Mouse (Mus musculus) left cerebral cortex, postnatal 25 days (tissue): Measurements from ENCODE around the gene Rsc1a1. TPM values are rescaled to one million over a fixed set of nuclear protein-coding genes. Genes with fewer than 3 reads are reported as not detected.

Experiments
- DNase-seq, 2 experiments: peaks; one replicate each; pipeline ENCODE4 v3.0.0; 2022; ENCODE audit warnings: low spot score in 2 of 2, mixed read lengths in 1 of 2
- intact Hi-C: fragments of 180-260 bp; cut with DNase I; formaldehyde crosslinking; loops from one replicate; pipeline ENCODE4 v1.15.1; 2025
- total RNA-seq, 2 experiments: library from RNA; stranded (reverse); gene quantifications; 2 replicates each; pipeline ENCODE4 v1.2.3; 2021

Gene Rsc1a1
- total RNA-seq, 2 experiments from 2014 or later = 0.30 to 2.4 TPM

DNA sequence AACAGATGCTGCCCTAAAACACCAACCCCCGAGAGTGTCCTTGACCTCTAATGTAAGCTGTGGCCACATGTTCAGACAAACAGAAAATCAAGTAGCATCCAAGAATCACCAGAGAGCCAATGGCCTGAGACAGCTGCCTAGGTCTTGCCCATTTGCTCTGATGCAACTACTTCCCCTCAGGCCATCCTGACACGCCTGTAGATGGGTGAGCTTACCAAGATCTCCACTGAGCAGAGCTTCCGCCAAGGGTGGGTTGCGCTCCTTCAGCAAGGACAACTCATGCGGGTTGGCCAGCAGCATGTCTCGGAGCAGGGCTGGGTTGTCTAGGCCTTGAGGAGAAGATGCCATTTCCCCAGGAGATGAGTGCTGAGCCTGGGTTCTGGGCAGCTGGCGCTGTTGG lies 22.6 kb upstream of the Rsc1a1 start:
- intact Hi-C loops = no loop called here
- DNase-seq = no peak

DNA sequence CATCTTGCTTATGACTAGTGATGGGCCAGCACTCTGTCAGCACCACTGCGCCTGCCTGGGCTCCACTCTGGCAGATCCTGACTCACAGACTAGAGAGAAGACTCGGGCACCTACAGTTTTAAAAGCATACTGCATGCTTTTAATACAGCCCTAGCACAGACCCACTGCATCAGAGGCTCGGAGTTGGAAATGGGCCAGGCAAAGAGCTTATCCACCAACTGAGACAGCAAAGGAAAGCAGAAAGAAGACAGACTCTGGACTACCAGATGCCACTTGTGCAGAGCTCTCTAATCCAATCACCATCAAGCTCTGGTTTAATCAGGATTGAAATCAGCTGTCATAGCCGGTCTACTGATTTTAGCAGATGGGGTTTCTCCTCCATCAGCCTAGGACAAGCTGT lies 19.9 kb upstream of the Rsc1a1 start:
- intact Hi-C loops = no loop called here
- DNase-seq = peak; percentile 57 to 83

DNA sequence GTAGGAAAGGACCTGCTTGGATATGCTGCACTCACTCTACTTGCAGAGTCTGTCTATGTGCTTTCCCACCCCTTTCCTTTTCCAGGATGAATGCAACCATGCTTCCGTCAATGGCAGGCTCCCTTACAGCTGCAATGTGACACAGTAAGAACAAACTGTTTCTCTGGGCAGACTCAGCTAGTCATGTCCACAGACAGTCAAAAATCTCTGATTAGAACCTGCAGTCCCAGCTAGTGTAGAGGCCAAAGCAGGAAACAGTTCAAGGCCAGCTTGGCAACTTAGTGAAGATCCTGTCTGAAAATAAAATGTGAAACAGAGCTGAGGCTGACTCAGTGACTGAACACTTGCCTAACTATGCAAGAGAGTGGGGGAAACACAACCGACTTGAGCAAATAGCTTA lies 19.2 kb upstream of the Rsc1a1 start:
- DNase-seq = no peak
- intact Hi-C loops = no loop called here

DNA sequence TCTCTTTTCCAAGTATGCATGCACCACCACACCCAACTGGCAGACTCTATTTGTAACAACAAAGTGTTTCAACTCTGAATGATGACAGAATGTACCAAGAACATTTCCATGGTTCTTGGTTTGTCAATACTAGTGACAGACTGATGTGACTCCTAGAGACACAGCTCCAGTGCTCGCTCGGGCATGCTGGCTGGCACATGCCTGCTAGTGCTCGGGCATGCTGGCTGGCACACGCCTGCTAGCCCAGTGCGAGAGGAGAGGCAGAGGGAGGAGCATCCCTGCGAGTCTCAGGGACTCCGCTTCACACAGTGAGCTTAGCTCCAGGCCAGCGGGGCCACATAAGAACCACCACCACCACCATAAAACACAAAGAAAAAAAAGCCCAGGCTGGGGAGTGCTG lies 9.3 kb upstream of the Rsc1a1 start:
- intact Hi-C loops = no loop called here
- no peak for DNase-seq

DNA sequence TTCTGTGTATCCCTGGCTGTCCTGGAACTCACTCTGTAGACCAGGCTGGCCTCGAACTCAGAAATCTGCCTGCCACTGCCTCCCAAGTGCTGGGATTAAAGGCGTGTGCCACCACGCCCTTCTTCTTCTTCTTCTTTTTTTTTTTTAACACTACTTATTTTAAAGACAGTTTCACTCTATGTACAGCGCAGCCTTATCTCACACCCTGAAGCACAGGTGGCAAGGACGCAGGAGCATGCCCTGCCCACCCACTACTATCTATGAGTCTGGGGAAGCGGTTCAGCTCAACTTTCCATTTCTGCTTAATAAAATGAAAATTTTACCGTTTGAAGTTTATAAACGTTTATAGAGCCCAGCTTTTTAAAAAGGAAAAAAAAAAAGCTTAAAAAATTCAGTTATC lies 3.1 kb upstream of the Rsc1a1 start:
- intact Hi-C loops = no loop called here
- DNase-seq = no peak

DNA sequence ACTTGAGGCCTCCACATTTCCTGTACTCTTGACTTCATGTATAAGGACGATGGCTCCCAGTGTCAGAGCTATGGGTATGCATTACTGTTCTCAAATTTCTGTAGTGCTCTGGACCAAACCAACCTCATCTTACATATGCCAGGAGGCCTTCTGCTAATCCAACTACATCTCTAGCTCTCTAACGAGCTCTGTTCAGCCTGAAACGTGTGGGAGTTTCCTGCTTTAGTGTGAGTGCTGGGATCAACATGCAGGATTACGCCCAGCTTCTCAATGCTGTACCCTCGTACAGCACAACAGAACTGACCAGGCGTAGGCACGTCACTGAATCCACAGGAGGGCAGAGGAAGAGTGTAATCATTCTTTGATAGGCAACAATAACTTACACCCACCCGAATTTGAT lies 1.1 kb upstream of the Rsc1a1 start:
- intact Hi-C loops = no loop called here
- DNase-seq = peak in 1 of 2 experiments; percentile 51

DNA sequence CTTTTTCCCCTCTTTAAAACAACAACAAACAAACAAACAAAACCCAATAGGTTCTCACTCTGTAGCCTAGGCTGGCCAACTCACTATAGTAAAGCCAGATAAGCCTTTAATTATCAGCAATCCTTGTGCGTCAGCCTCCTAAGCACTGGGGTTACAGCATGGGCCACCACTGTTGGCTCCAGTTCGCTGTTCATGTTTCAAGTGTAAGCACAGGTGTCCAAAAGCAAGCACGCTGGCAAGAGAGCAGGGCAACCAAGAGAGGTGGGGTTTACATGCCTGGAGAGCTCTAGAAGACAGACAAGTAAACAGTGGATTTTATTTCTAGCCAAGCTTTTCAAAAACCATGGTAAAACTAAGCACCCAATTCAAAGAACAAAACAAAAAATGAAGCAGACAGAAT lies 694 bp upstream of the Rsc1a1 start:
- no peak for DNase-seq
- intact Hi-C loops = no loop called here

DNA sequence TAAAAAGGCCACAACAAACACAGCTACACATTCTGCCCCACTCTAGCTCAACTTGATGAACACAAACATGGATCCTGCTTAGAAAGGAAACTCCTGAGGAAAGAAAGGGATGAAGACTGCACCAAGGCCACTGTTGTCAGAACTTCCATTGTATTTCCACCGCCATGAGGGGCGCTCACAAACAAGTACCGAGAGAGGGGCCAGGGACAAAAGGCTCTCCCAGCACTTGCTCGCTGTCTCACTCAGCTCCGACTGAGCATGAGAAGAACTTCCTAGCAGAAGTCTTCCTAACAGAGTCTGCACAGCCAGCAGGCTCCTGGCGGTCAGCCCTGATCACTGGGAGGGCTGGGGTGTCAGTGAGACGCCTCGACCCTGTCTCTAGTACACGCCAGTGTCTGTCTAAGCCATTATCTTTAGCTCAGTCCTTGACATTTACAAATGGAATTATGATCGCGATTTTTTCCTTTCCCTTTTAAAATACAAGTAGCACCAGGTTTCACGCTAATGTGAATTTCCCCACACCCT lies 2.6 kb downstream of the Rsc1a1 start:
- DNase-seq = no peak
- intact Hi-C loops = no loop called here

DNA sequence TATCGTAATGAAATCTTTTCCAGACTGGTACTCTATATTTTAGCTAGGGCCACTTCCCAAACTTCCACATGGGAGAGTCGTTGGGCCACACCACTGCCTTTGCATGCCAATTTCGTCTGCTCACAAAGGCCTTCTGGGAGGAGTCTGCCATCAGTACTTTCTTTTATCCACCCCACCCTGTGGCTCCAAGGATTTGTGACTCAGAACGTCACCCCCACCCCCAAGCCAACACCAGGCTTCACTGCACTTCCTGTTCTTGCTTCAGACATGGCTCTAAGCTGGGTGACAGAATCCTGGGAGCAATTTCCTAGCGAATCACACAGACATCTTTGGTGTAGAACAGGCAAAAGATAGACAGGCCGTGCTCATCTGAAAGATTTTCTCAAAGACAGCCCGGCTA lies 3.6 kb downstream of the Rsc1a1 start:
- intact Hi-C loops = no loop called here
- DNase-seq = no peak

DNA sequence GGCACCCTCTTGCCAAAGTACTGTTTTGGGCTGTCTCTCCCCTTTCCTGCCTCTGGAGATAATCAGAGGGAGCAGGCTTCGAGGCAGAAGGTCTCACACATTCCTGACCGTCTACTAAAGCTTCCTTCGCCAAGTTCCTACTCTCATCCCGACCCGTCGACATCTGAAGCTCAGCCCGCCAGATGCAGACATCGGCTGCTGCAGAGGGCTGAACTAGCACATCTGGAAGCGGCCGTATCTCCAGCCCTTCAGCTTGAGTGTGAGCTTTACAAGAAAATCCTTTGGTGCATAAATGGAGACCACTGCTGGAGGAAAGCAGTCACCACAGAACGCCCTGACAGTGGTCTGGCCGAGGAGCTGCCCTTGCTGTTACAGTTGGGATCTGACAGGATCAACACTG lies 4.5 kb downstream of the Rsc1a1 start:
- DNase-seq = no peak
- intact Hi-C loops = no loop called here

DNA sequence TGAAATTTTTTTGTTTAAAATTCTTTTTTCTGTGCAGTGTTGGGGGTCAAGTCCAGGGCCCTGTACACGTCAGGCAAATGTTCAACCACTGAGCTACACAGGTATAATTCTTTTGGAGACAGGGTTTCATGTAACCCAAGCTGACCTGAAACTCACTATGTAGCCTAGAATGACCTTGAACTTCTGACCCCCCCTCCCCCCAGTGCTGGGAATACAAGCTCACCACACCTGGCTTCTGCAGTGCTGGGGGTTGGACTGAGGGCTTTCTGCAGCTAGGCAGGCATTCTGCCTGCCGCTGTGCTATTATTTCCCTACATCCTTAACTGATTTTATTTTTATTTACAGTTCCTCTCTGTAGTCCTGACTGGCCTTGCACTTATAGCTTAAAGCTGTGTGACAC lies 6.4 kb downstream of the Rsc1a1 start:
- DNase-seq = no peak
- intact Hi-C loops = no loop called here

DNA sequence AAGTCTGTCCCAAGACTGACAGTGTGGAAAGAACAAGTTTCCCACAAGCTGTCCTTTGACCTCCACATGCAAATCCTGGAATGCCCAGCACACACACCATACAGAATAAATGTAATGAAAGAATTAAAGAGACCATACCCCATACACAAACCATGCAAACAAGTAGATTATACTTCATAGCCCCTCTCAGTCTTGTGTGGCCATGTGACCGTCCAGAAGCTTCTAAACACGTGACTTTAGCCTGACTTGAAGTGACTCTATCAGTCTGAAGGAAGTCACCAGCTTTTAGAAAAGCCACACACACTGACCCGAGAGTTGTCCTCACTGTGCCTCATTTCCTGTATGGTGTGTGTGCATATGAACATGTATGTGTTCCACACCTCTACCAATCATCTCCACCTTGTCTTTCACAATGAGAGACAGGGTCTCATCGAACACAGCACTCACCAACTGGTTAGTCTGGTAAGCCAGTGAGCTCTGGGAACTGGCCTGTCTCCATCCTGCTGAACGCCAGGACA lies 8.9 kb downstream of the Rsc1a1 start:
- intact Hi-C loops = no loop called here
- DNase-seq = no peak

DNA sequence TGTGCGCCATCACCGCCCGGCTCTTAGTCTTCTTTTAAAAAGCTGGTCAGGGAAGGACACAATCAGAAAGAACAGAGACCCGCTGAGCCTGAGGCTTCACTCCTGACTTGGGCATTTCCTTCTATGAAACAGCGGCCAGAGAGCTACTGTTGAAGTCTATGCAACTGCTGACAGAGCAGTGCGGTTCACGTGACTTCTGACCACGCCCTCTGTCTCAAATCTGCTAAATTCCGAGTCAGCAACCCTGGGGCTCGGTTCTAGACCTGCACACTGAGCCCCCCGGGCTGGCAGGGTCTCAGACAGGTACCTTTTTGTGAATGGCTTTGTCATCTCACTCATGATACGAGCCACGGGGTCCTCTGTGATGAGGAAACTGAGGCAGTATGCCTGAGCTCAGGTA lies 13.1 kb downstream of the Rsc1a1 start:
- intact Hi-C loops = no loop called here
- no peak for DNase-seq

DNA sequence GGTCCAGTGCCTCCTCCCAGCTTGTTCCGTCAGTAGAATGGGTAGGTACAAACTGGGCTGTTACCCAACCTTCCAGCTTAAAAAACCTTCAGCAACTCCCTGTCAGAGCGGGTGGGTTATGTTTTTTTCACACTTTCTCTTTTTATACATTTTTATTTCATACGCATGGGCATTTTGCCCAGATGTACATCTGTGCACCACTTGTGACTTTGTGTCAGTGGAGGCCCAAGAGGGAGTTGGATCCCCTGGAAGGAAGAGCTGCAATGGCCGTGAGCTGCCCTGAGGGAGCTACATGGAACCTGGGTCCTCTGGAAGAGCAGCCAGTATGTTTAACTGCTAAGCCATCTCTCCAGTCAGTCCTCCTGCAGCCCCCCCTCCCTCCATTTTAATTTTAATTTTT lies 14.0 kb downstream of the Rsc1a1 start:
- DNase-seq = peak in 1 of 2 experiments; percentile 39
- intact Hi-C loops = no loop called here

DNA sequence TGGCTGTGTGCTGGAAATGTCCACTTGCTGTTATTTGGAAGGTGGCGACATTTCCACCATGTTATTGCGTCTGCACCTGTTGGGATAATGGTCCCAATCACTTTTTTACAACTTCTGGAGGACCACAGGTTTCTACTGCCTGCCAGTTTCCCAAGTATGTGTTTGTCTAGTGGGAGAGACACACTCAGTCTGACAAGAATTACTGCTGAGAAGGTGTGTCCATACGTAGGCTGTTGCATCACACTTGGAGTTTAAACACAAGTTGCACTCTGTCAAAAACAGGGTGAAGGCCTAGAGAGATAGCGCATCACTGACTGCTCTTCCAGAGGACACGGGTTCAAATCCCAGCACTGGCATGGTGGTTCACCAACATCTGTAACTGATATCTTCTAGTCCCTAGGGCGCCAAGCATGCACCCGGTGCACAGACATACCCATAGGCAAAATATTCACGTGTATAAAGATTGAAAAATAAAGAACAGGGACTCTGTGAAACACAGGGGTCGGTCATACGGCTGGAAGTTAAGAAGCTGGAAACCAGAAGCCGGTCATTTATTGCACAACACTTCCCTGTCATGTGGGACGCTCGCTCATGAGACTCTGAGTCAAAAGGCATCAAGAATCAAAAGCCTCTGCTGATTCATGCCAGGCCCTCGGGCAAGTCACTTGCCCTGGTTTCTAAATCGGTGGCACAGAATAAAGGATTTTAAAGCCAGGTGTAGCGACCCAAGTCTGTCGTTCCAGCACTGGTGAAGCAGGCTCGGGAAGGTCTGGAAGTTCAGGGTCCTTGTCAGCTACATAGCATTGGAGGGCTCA lies 15.3 kb downstream of the Rsc1a1 start:
- no peak for DNase-seq
- intact Hi-C loops = no loop called here

DNA sequence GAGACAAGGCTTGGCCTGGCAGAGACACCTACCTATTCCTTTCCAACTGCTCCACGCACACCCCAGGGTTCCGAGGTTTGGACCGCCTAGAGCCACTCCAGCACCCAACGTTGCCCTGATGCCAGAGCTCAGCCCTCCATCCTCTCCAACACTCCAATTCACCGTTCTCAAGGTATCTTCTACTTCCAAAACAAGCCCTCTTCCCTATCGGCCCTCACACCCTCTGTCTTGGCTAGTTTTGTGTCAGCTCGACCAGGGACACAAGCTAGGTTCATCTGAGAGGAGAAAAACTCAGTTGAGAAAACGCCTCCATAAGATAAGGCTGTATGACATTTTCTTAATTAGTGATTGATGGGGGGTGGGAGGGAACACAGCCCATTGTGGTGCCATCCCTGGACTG lies 20.6 kb downstream of the Rsc1a1 start, which contains the start of gene Plekhm2:
TSS of gene Plekhm2 (minus strand) at position 101 of the 400 bp plus-strand sequence.
- intact Hi-C loops = no loop called here

DNA sequence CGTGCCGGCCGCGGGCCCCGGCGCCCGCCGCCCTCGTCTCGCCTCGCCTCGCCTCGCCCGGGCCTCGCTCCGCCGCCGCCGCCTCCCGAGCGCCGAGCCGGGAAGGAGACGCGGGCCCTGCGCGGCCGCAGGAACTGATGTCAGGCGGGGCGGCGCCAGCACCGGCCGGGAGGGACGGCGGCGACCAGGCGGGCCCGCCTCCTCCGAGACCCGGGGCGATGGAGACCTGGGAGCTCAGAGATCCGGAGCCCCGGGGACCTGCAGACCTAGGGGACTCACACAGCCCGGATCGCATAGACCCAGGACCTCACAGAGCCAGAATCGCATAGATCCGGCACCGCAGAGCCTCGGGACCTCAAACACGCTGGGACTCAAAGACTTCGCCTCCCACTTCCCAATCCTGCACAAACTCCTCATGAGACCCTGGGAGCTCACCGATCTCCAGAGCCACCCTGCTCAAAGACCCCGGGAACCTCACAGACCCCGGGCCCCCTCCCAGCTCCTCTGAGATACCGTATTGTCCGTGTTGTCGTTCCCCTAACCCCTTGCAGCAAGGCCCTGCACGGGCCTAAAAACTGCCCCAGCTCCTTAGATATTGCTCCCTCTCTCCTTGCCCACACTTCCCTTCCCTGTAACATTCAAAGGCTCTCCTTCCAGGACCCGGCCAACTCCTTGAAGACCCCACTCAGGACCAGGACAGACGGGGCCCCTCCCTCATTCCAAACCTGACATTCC lies 21.2 kb downstream of the Rsc1a1 start:
- DNase-seq = peak; percentile 77 to 78
- intact Hi-C loops = no loop called here

More for the DNA sequence above, 20.6 kb downstream of the Rsc1a1 start, which contains the start of gene Plekhm2:
- DNase-seq = no peak

DNA sequence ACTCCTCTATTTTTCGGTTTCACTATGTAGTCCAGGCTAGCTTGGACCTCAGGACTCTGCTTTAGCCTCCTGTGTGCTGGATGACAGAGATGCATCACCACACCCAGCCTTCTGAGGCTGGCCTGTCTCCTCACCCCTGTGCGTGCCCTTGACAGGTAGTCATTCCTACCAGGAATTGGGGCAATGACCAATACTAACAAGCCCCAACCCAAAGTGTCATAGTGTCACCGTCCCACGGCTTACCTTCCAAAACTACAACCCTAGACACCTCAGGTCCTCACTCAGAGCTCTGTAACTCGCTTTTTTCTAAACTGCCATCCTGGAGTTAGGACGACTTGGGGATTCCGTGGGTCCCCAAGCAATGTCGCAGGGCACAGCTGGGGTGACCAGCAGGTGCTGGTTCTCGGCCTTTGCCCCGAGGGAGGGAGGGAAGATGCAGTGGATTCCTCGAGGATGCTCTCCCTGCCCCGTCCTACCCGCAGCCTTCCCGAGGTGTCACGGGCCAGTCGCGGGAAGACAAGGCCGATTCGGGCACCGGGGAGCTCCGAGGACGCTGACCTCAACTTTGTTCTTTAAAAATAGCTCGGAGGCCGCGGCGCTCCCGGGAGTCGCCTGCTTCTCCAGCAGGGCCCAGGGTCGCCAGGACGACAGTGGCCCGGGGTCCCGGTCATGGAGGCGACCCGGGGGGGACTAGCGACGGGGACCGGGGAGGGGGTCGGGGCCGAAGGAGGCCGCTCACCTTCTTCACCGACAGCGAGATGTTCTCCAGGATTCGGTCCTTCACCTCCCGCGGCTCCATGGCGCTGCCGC lies 22.1 kb downstream of the Rsc1a1 start:
- intact Hi-C loops = no loop called here
- no peak for DNase-seq

DNA sequence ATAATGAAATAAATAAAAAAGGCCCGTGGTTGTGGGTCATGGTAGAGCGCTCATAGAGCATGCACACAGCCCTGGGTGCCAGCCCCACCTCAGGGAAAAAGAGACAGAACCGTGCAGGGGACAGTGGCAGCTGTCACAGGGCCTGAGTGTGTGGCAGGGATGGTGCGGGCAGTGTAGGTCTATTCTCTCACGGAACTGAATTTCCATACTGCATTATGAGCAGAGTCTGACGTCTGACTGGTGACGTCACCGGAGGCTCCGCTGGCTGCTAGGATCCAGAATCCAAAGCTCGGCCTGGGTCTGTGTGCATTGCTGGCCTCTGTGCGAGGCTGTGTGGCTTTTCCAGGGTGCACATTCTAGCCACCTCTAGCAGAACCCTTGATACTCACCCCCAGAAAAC lies 24.5 kb downstream of the Rsc1a1 start:
- no peak for DNase-seq
- intact Hi-C loops = no loop called here

DNA sequence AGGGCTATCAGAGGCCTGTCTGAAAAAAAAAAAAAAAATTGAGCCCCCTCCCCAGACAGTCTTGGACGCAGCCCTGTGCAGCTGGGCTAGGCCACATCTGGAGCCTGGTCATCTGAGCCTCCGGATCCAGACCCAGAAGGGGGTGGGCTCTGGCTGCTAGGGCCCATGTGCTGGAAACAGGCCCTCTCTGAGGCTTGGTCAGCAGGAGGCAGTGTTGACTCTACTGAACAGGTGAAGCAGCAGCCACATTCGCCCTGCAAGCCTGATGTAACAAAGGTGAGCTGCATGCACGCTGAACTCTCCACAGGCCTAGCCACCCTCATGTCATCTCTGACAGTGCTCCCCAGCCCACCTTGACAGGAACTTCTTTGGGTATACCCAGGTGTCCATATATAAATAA lies 25.7 kb downstream of the Rsc1a1 start:
- no peak for DNase-seq
- intact Hi-C loops = no loop called here
